Mouse (Mus musculus) monocyte, adult 5-6 weeks (primary cell): ENCODE data around the gene Dcun1d3. TPM values are rescaled to one million over a fixed set of nuclear protein-coding genes. Genes with fewer than 3 reads are reported as not detected.

Source experiments
- ATAC-seq: fragments of 153-309, 156-312 bp; replicated peaks from 2 replicates; pipeline ENCODE4 v1.8.0; 2017; ENCODE audit warnings: mild to moderate bottlenecking; ENCODE audit not compliant: low TSS enrichment, insufficient number of reproducible peaks, severe bottlenecking, poor library complexity, low FRiP score
- total RNA-seq: library from RNA; stranded (forward); fragments of 200-1000, 200-491, 200-594 nt; gene quantifications from 3 replicates; pipeline ENCODE4 v1.2.3, GENCODE M21; 2017

The Dcun1d3 gene
- total RNA-seq, 1 experiment from 2014 or later: 11.6 TPM

DNA sequence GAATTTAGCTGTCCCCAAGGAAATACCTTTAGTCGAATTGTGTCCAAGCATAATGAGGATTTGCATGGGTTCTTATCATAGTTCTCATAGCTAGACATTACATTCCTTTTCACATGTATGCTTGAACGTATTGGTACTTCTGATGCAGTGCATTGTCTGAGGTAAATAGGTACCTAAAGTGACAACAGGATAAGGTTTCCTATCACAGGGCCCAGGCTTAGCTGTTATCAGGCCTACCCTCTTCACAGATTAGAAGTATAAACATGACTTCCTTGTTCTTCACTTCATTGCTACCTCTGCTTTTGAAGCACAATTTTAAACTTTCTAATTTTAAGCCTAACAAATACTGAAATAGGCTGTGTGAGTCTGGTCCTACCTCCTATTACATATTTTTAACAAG, 50.6 kb downstream of the Dcun1d3 start:
- no peak for ATAC-seq

- ATAC-seq: no peak
These were observed 54.2 kb downstream of the Dcun1d3 start for GRCm38 (mm10) chr7:119841820-119842449.

DNA sequence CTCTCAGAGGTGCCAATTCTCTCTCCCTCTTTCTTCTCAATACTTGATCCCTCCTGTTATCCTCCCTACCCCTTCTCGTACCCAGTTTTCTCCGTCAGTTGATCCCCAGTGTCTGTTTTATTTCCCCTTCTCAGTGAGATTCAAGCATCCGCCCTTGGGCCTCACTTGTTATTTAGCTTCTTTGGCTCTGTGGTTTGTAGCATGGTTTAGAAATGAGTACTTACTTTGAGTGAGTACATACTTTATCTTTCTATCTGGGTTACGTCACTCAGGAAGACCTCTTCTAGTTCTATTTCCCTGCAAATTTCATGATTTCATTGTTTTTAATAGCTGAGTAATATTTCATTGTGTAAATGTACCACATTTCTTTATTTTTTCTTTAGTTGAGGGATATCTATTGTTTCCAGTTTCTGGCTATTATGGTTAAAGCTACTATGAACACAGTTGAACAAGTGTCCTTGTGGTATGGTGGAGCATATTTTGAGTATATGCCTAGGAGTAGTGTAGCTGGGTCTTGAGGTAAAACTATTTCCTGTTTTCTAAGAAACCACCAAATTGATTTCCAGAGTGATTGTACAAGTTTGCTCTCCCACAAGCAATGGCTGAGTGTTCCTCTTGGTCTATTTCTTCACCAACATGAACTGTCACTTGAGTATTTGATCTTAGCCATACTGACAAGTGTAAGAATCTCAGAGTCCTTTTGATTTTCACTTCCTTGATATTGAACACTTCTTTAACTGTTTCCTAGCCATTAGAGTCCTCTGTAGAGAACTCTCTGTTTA, 59.9 kb downstream of the Dcun1d3 start:
- 0 out of 2 replicates have a peak, but pooled peaks have one; percentile 43 for ATAC-seq

GRCm38 (mm10) chr7:119835371-119835770, 60.7 kb downstream of the Dcun1d3 start:
- ATAC-seq: no peak

- no peak for ATAC-seq
These were observed 87.4 kb downstream of the Dcun1d3 start for GRCm38 (mm10) chr7:119808723-119809122.

GRCm38 (mm10) chr7:119807396-119807795, 88.7 kb downstream of the Dcun1d3 start:
- ATAC-seq: no peak

Other genes starting within 250 kb of the Dcun1d3 start
- gene Acsm4, start 206.3 kb downstream of the Dcun1d3 start, total RNA-seq: not detected in 3 replicates
- 56.5 to 59.0 TPM (median 58.3 TPM) in 3 replicates for gene Thumpd1, start 175.5 kb downstream of the Dcun1d3 start, total RNA-seq
- 1.6 TPM in 1 of 3 replicates, not detected in the others for gene Acsm3, start 135.4 kb downstream of the Dcun1d3 start, total RNA-seq
- 9.6 to 61.3 TPM (median 56.9 TPM) in 3 replicates for gene Rexo5, start 102.3 kb downstream of the Dcun1d3 start, total RNA-seq
- gene Eri2, start 102.2 kb downstream of the Dcun1d3 start, total RNA-seq: 1.6 to 4.3 TPM (median 2.9 TPM) in 3 replicates
- 4.4 to 8.8 TPM (median 8.6 TPM) in 3 replicates for gene Lyrm1, start 437 bp downstream of the Dcun1d3 start, total RNA-seq
- gene Dnah3, start 199.0 kb upstream of the Dcun1d3 start, total RNA-seq: not detected in 3 replicates
- gene Tmem159, start 206.1 kb upstream of the Dcun1d3 start, total RNA-seq: 5.2 to 20.5 TPM (median 11.3 TPM) in 3 replicates
- gene Zp2, start 249.0 kb upstream of the Dcun1d3 start, total RNA-seq: not detected in 3 replicates